Mouse (Mus musculus) limb, embryonic 13.5 days (tissue): ENCODE results near the gene Pcbp3. TPM values are rescaled to one million over a fixed set of nuclear protein-coding genes. Genes with fewer than 3 reads are reported as not detected.
A peak's percentile ranks its signal among the peaks of the same experiment; 100 is the strongest.
"Not testable (repeated sequence)": the region's sequence is repeated elsewhere in the genome, so short reads cannot be mapped to it uniquely, and the experiment has no call there.

Experiments used
- ATAC-seq: fragments of 200-750 bp; cut with Nextera tagmentation; 2 replicates; pipeline ENCODE4 v1.8.0; 2017; ENCODE audit warnings: low read depth, moderate number of reproducible peaks, moderate TSS enrichment; ENCODE audit not compliant: low FRiP score
- H3K27ac ChIP-seq: fragments of 300-500 bp; sonication (generic); 2 replicates; pipeline ENCODE4 v1.5.1; 2015; ENCODE audit warnings: inconsistent platforms, mild to moderate bottlenecking, moderate library complexity
- H3K27me3 ChIP-seq: fragments of 300-500 bp; sonication (generic); 2 replicates; pipeline ENCODE4 v1.6.1; 2015; ENCODE audit warnings: mild to moderate bottlenecking, inconsistent platforms
- H3K36me3 ChIP-seq: fragments of 300-500 bp; sonication (generic); 2 replicates; pipeline ENCODE4 v1.6.1; 2015; ENCODE audit warnings: inconsistent platforms, mild to moderate bottlenecking, moderate library complexity
- H3K4me1 ChIP-seq: fragments of 300-500 bp; sonication (generic); 2 replicates; pipeline ENCODE4 v1.6.1; 2015; ENCODE audit warnings: inconsistent platforms
- H3K4me2 ChIP-seq: fragments of 300-500 bp; sonication (generic); replicated peaks from 2 replicates; pipeline ENCODE4 v1.6.1; 2015; ENCODE audit warnings: inconsistent platforms, mild to moderate bottlenecking, moderate library complexity
- H3K4me3 ChIP-seq: fragments of 300-500 bp; sonication (generic); 2 replicates; pipeline ENCODE4 v1.5.1; 2015; ENCODE audit warnings: moderate library complexity, mild to moderate bottlenecking, inconsistent platforms
- H3K9ac ChIP-seq: fragments of 300-500 bp; sonication (generic); 2 replicates; pipeline ENCODE4 v1.6.1; 2015; ENCODE audit warnings: mild to moderate bottlenecking, inconsistent platforms
- H3K9me3 ChIP-seq: fragments of 300-500 bp; sonication (generic); 2 replicates; pipeline ENCODE4 v1.6.1; 2016; ENCODE audit warnings: inconsistent platforms
- WGBS: fragments of 180-500 bp; shearing (Covaris S2); methylation state at CpG from one replicate; pipeline ENCODE4 v1.1.7; 2015; 5-methylcytosine and 5-hydroxymethylcytosine counted together
- polyA plus RNA-seq: library from polyadenylated mRNA; unstranded; fragments of >200 nt; fragmentation: Nextera tagmentation; extraction: Ambion mirVana; gene quantifications from 2 replicates; pipeline ENCODE4 v1.2.1, GENCODE M21; 2015

Pcbp3 gene
- polyA plus RNA-seq, 1 experiment from 2014 or later: 31.2 TPM

GRCm38 (mm10) chr10:76972318-76972717 is 10.6 kb upstream of the Pcbp3 start:
- H3K9me3 ChIP-seq, H3K27ac ChIP-seq, H3K36me3 ChIP-seq, H3K4me2 ChIP-seq, ATAC-seq, H3K4me3 ChIP-seq, H3K27me3 ChIP-seq, H3K9ac ChIP-seq: not testable (repeated sequence)
- WGBS: 65% methylated on average over 6 of the region's 6 CpGs
- H3K4me1 ChIP-seq: peaks cover 26% of the 10 kb centered on the region

GRCm38 (mm10) chr10:76970974-76971373 is 9.3 kb upstream of the Pcbp3 start:
- no peaks in the 10 kb centered on the region for H3K36me3 ChIP-seq
- no peaks in the 10 kb centered on the region for H3K27me3 ChIP-seq
- H3K27ac ChIP-seq: no peak overlapping the region
- H3K9me3 ChIP-seq: no peaks in the 10 kb centered on the region
- WGBS: 87% methylated on average over 7 of the region's 7 CpGs
- H3K4me2 ChIP-seq: no peak overlapping the region
- no peak for ATAC-seq
- no peak overlapping the region for H3K9ac ChIP-seq
- H3K4me3 ChIP-seq: no peak overlapping the region
- peaks cover 16% of the 10 kb centered on the region for H3K4me1 ChIP-seq

GRCm38 (mm10) chr10:76964436-76964835 is 2.7 kb upstream of the Pcbp3 start:
- Histone ChIP-seq H3K27ac (no peak overlapping the region), H3K4me1 (peaks cover 42% of the 10 kb centered on the region), H3K9me3 (no peaks in the 10 kb centered on the region), H3K36me3 (no peaks in the 10 kb centered on the region), H3K9ac (0 out of 2 replicates have a peak overlapping the region, but pooled peaks have one; percentile 14), H3K4me3 (no peak overlapping the region), H3K4me2 (peak overlapping the region; percentile 31), H3K27me3 (no peaks in the 10 kb centered on the region)
- 5% methylated on average over 6 of the region's 6 CpGs for WGBS
- ATAC-seq: no peak

GRCm38 (mm10) chr10:76963997-76964396 is 2.3 kb upstream of the Pcbp3 start:
- no peaks in the 10 kb centered on the region for H3K27me3 ChIP-seq
- H3K27ac ChIP-seq: no peak overlapping the region
- peak overlapping the region; percentile 31 for H3K4me2 ChIP-seq
- H3K9me3 ChIP-seq: no peaks in the 10 kb centered on the region
- WGBS: 12% methylated on average over 9 of the region's 9 CpGs
- no peak for ATAC-seq
- H3K4me1 ChIP-seq: peaks cover 42% of the 10 kb centered on the region
- H3K9ac ChIP-seq: no peak overlapping the region
- no peaks in the 10 kb centered on the region for H3K36me3 ChIP-seq
- H3K4me3 ChIP-seq: no peak overlapping the region

- Histone ChIP-seq H3K4me1 (peaks cover 42% of the 10 kb centered on the region), H3K9me3 (no peaks in the 10 kb centered on the region), H3K4me2 (peak overlapping the region; percentile 97), H3K9ac (peak overlapping the region; percentile 82), H3K27me3 (no peaks in the 10 kb centered on the region), H3K36me3 (no peaks in the 10 kb centered on the region), H3K4me3 (peak overlapping the region; percentile 69), H3K27ac (no peak overlapping the region)
- WGBS: 11% methylated on average over 11 of the region's 11 CpGs
- ATAC-seq: no peak
These were observed 531 bp downstream of the Pcbp3 start for GRCm38 (mm10) chr10:76961156-76961555.

GRCm38 (mm10) chr10:76958201-76958600 is 3.5 kb downstream of the Pcbp3 start:
- H3K4me2 ChIP-seq: no peak overlapping the region
- no peaks in the 10 kb centered on the region for H3K36me3 ChIP-seq
- H3K27me3 ChIP-seq: no peaks in the 10 kb centered on the region
- no peak for ATAC-seq
- WGBS: 46% methylated on average over 3 of the region's 3 CpGs
- no peaks in the 10 kb centered on the region for H3K9me3 ChIP-seq
- H3K4me3 ChIP-seq: no peak overlapping the region
- no peak overlapping the region for H3K9ac ChIP-seq
- peaks cover 14% of the 10 kb centered on the region for H3K4me1 ChIP-seq
- no peak overlapping the region for H3K27ac ChIP-seq

- H3K27me3 ChIP-seq: no peaks in the 10 kb centered on the region
- H3K27ac ChIP-seq: no peak overlapping the region
- no peak for ATAC-seq
- H3K4me1 ChIP-seq: peaks cover 11% of the 10 kb centered on the region
- no peak overlapping the region for H3K4me3 ChIP-seq
- H3K9ac ChIP-seq: no peak overlapping the region
- no peak overlapping the region for H3K4me2 ChIP-seq
- 59% methylated on average over 6 of the region's 6 CpGs for WGBS
- no peaks in the 10 kb centered on the region for H3K36me3 ChIP-seq
- no peaks in the 10 kb centered on the region for H3K9me3 ChIP-seq
These were observed 5.5 kb downstream of the Pcbp3 start for GRCm38 (mm10) chr10:76956200-76956599.

GRCm38 (mm10) chr10:76941038-76941437 is 20.6 kb downstream of the Pcbp3 start:
- no peak overlapping the region for H3K4me3 ChIP-seq
- no peaks in the 10 kb centered on the region for H3K36me3 ChIP-seq
- H3K4me2 ChIP-seq: no peak overlapping the region
- H3K27ac ChIP-seq: no peak overlapping the region
- no peaks in the 10 kb centered on the region for H3K9me3 ChIP-seq
- no peaks in the 10 kb centered on the region for H3K4me1 ChIP-seq
- H3K9ac ChIP-seq: no peak overlapping the region
- 71% methylated on average over 4 of the region's 4 CpGs for WGBS
- no peaks in the 10 kb centered on the region for H3K27me3 ChIP-seq
- no peak for ATAC-seq

GRCm38 (mm10) chr10:76936827-76937226 is 24.9 kb downstream of the Pcbp3 start:
- H3K4me1 ChIP-seq: no peaks in the 10 kb centered on the region
- no peaks in the 10 kb centered on the region for H3K27me3 ChIP-seq
- H3K4me3 ChIP-seq: no peak overlapping the region
- no peak overlapping the region for H3K9ac ChIP-seq
- ATAC-seq: no peak
- no peak overlapping the region for H3K27ac ChIP-seq
- no peaks in the 10 kb centered on the region for H3K9me3 ChIP-seq
- 86% methylated on average over 6 of the region's 6 CpGs for WGBS
- H3K36me3 ChIP-seq: no peaks in the 10 kb centered on the region
- no peak overlapping the region for H3K4me2 ChIP-seq

GRCm38 (mm10) chr10:76934805-76935204 is 26.9 kb downstream of the Pcbp3 start:
- no peaks in the 10 kb centered on the region for H3K4me1 ChIP-seq
- H3K4me2 ChIP-seq: no peak overlapping the region
- WGBS: 85% methylated on average over 5 of the region's 5 CpGs
- ATAC-seq: no peak
- no peak overlapping the region for H3K9ac ChIP-seq
- no peaks in the 10 kb centered on the region for H3K27me3 ChIP-seq
- no peaks in the 10 kb centered on the region for H3K36me3 ChIP-seq
- H3K27ac ChIP-seq: no peak overlapping the region
- no peaks in the 10 kb centered on the region for H3K9me3 ChIP-seq
- H3K4me3 ChIP-seq: no peak overlapping the region

- no peak overlapping the region for H3K27ac ChIP-seq
- H3K4me3 ChIP-seq: no peak overlapping the region
- no peaks in the 10 kb centered on the region for H3K9me3 ChIP-seq
- WGBS: 68% methylated on average over 1 of the region's 1 CpGs
- no peaks in the 10 kb centered on the region for H3K36me3 ChIP-seq
- no peak overlapping the region for H3K9ac ChIP-seq
- no peak for ATAC-seq
- H3K27me3 ChIP-seq: no peaks in the 10 kb centered on the region
- H3K4me2 ChIP-seq: no peak overlapping the region
- H3K4me1 ChIP-seq: no peaks in the 10 kb centered on the region
These were observed 29.9 kb downstream of the Pcbp3 start for GRCm38 (mm10) chr10:76931794-76932193.

GRCm38 (mm10) chr10:76931122-76931521 is 30.6 kb downstream of the Pcbp3 start:
- no peak overlapping the region for H3K27ac ChIP-seq
- H3K9me3 ChIP-seq: no peaks in the 10 kb centered on the region
- WGBS: 75% methylated on average over 6 of the region's 6 CpGs
- H3K4me3 ChIP-seq: no peak overlapping the region
- H3K4me1 ChIP-seq: no peaks in the 10 kb centered on the region
- no peak overlapping the region for H3K9ac ChIP-seq
- H3K4me2 ChIP-seq: no peak overlapping the region
- H3K27me3 ChIP-seq: no peaks in the 10 kb centered on the region
- H3K36me3 ChIP-seq: no peaks in the 10 kb centered on the region
- no peak for ATAC-seq

- Histone ChIP-seq H3K4me1 (no peaks in the 10 kb centered on the region), H3K27me3 (no peaks in the 10 kb centered on the region), H3K4me3 (no peak overlapping the region), H3K4me2 (no peak overlapping the region), H3K36me3 (peaks cover under 1% of the 10 kb centered on the region), H3K9me3 (0 out of 2 replicates have a peak, but pooled peaks cover 2% of the 10 kb centered on the region), H3K27ac (no peak overlapping the region), H3K9ac (no peak overlapping the region)
- 32% methylated on average over 2 of the region's 2 CpGs for whole genome bisulfite sequencing
- ATAC-seq: no peak
These were observed 37.2 kb downstream of the Pcbp3 start for GRCm38 (mm10) chr10:76924441-76924840.
